Mouse (Mus musculus) small intestine, adult 2 months (tissue): ENCODE data around the gene Tnks2. TPM values are rescaled to one million over a fixed set of nuclear protein-coding genes. Genes with fewer than 3 reads are reported as not detected.

ENCODE experiments used
- H3K27ac ChIP-seq: fragments of 200-500 bp; 2 replicates; pipeline ENCODE4 v1.5.1; 2012; ENCODE audit warnings: low read depth, low read length, control low read depth, inconsistent platforms; ENCODE audit not compliant: insufficient read depth
- H3K27me3 ChIP-seq: fragments of 200-500 bp; 2 replicates; pipeline ENCODE4 v1.6.1; 2012; ENCODE audit warnings: mild to moderate bottlenecking, moderate library complexity, low read length, inconsistent platforms; ENCODE audit not compliant: control insufficient read depth, insufficient read depth
- H3K36me3 ChIP-seq: fragments of 200-500 bp; 2 replicates; pipeline ENCODE4 v1.6.1; 2012; ENCODE audit warnings: mild to moderate bottlenecking, low read length, control low read depth, inconsistent platforms; ENCODE audit not compliant: control insufficient read depth, insufficient read depth
- H3K4me1 ChIP-seq: fragments of 200-500 bp; 2 replicates; pipeline ENCODE4 v1.6.1; 2012; ENCODE audit warnings: low read length, inconsistent platforms, mixed read lengths; ENCODE audit not compliant: control insufficient read depth, insufficient read depth, insufficient read length
- H3K4me3 ChIP-seq: fragments of 200-500 bp; 2 replicates; pipeline ENCODE4 v1.5.1; 2012; ENCODE audit warnings: low read depth, mild to moderate bottlenecking, control low read depth, inconsistent platforms, low read length, moderate library complexity
- CTCF ChIP-seq: fragments of 200-500 bp; IDR thresholded peaks from 2 replicates; pipeline ENCODE4 v1.5.1; 2012; ENCODE audit warnings: low read depth, mild to moderate bottlenecking, control low read depth, inconsistent platforms, low read length, moderate library complexity, mixed read lengths; ENCODE audit not compliant: insufficient replicate concordance, insufficient read length; ENCODE audit errors: extremely low read depth
- POLR2A ChIP-seq: fragments of 200-500 bp; IDR thresholded peaks from 2 replicates; pipeline ENCODE4 v1.6.1; 2012; ENCODE audit warnings: low read depth, mild to moderate bottlenecking, control low read depth, inconsistent platforms, low read length, moderate library complexity
- WGBS: fragments of 180-500 bp; shearing (Covaris S2); methylation state at CpG from one replicate; pipeline ENCODE4 v1.1.7; 2018; 5-methylcytosine and 5-hydroxymethylcytosine counted together
- polyA plus RNA-seq: library from polyadenylated mRNA; depleted of rRNA; stranded (reverse); fragments of >200 nt; gene quantifications from 2 replicates; pipeline ENCODE4 v1.2.3, GENCODE M21; 2012

Tnks2 gene
- polyA plus RNA-seq, 1 experiment: 13.2 TPM

DNA sequence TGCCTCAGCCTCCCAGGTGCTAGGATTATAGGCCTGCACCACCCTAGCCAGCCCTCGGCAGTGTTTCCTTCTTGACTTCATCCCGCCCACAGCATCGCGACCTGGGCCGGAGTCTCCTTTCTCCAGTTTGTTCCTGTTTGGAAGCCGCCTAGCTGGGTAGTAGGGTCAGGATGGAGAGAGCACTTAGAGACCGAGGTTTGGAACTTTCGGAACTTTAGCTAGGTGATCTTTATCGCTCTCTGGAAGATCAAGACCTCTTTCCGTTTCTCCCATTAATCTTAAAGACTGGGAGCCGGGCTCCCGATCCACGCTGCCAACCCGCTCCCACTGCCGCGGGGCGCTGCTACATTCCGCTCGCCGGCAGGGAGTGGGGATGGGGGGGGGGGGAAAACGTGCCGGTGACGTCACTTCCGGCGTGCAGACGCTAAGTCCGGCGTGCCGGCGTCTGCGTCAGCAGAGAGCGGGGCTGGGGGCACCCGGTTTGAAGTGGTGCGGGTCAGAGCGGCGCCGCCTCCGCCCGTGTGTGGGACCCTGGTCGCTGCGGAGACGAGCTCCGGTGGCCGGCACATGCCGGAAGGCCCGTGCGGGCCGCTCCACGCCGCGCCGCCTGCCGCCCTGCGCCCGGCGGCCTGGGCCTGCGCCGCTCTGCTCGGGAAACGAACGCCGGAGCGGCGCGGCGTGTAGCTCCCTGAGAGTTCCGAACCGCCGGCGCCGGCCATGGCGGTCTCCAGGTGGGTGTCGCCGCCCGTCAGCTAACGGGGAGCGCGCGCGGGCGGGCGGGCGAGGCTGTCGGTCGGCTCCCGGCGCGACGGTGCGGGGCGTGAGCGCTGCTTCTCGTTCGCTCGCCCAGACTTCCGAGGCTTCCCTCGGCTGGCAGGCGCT, 91.9 kb downstream of the Tnks2 start, which contains the start of gene Btaf1:
Gene Btaf1 (plus strand): TSS at position 409 of the 882 bp plus-strand sequence.
- under 1% methylated on average over 98 of the region's 98 CpGs for WGBS
- Histone ChIP-seq H3K27me3 (no peaks in the 10 kb centered on the region), H3K27ac (peak within 1 kb of the TSS; percentile 85), H3K36me3 (no peaks in the 10 kb centered on the region), H3K4me1 (0 out of 2 replicates have a peak, but pooled peaks cover 1% of the 10 kb centered on the region), H3K4me3 (peak within 1 kb of the TSS; percentile 81)
- TF ChIP-seq CTCF (no peak), POLR2A (peak; percentile 69)

- WGBS: under 1% methylated on average over 26 of the region's 26 CpGs
- 0 out of 2 replicates have a peak, but pooled peaks cover 1% of the 10 kb centered on the region for H3K4me1 ChIP-seq
- TF ChIP-seq POLR2A (no peak), CTCF (no peak)
- no peaks in the 10 kb centered on the region for H3K36me3 ChIP-seq
- no peaks in the 10 kb centered on the region for H3K27me3 ChIP-seq
- H3K27ac ChIP-seq: peak overlapping the region; percentile 85
- H3K4me3 ChIP-seq: peak overlapping the region; percentile 81
Observed at GRCm38 (mm10) chr19:36926553-36927236, 92.7 kb downstream of the Tnks2 start.

- Histone ChIP-seq H3K4me3 (no peak overlapping the region), H3K27ac (no peak overlapping the region), H3K36me3 (no peaks in the 10 kb centered on the region), H3K4me1 (0 out of 2 replicates have a peak, but pooled peaks cover 1% of the 10 kb centered on the region), H3K27me3 (no peaks in the 10 kb centered on the region)
- WGBS: 79% methylated on average over 6 of the region's 6 CpGs
- TF ChIP-seq CTCF: no peak
- no peak for TF ChIP-seq POLR2A
Observed at GRCm38 (mm10) chr19:36927800-36928361, 93.8 kb downstream of the Tnks2 start.

GRCm38 (mm10) chr19:36929816-36930215, 95.8 kb downstream of the Tnks2 start:
- H3K27me3 ChIP-seq: no peaks in the 10 kb centered on the region
- TF ChIP-seq POLR2A (no peak), CTCF (no peak)
- no peak overlapping the region for H3K27ac ChIP-seq
- H3K4me3 ChIP-seq: no peak overlapping the region
- H3K4me1 ChIP-seq: 0 out of 2 replicates have a peak, but pooled peaks cover 1% of the 10 kb centered on the region
- no peaks in the 10 kb centered on the region for H3K36me3 ChIP-seq

GRCm38 (mm10) chr19:36932097-36932496, 98.1 kb downstream of the Tnks2 start:
- Histone ChIP-seq H3K27ac (no peak overlapping the region), H3K36me3 (no peaks in the 10 kb centered on the region), H3K27me3 (no peaks in the 10 kb centered on the region), H3K4me1 (0 out of 2 replicates have a peak, but pooled peaks cover 1% of the 10 kb centered on the region), H3K4me3 (no peak overlapping the region)
- TF ChIP-seq CTCF: no peak
- TF ChIP-seq POLR2A: no peak

GRCm38 (mm10) chr19:36932613-36933012, 98.6 kb downstream of the Tnks2 start:
- H3K4me3 ChIP-seq: no peak overlapping the region
- H3K27ac ChIP-seq: no peak overlapping the region
- 0 out of 2 replicates have a peak, but pooled peaks cover 1% of the 10 kb centered on the region for H3K4me1 ChIP-seq
- H3K27me3 ChIP-seq: no peaks in the 10 kb centered on the region
- 80% methylated on average over 2 of the region's 2 CpGs for WGBS
- no peaks in the 10 kb centered on the region for H3K36me3 ChIP-seq
- no peak for TF ChIP-seq POLR2A
- TF ChIP-seq CTCF: no peak
